Mouse (Mus musculus) embryonic facial prominence, embryonic 15.5 days (tissue): ENCODE measurements around the gene Faiml. TPM values are rescaled to one million over a fixed set of nuclear protein-coding genes. Genes with fewer than 3 reads are reported as not detected.

Experiments used
- ATAC-seq: fragments of 200-750 bp; cut with Nextera tagmentation; 2 replicates; pipeline ENCODE4 v1.8.0; 2017; ENCODE audit warnings: low read depth, moderate TSS enrichment; ENCODE audit not compliant: insufficient number of reproducible peaks, low FRiP score, low TSS enrichment
- H3K27ac ChIP-seq: fragments of 300-500 bp; sonication (generic); replicated peaks from 2 replicates; pipeline ENCODE4 v1.5.1; 2015; ENCODE audit warnings: mild to moderate bottlenecking, inconsistent platforms
- H3K27me3 ChIP-seq: fragments of 300-500 bp; sonication (generic); 2 replicates; pipeline ENCODE4 v1.6.1; 2015; ENCODE audit warnings: inconsistent platforms
- H3K36me3 ChIP-seq: fragments of 300-500 bp; sonication (generic); 2 replicates; pipeline ENCODE4 v1.6.1; 2015; ENCODE audit warnings: mild to moderate bottlenecking, inconsistent platforms
- H3K4me1 ChIP-seq: fragments of 300-500 bp; sonication (generic); 2 replicates; pipeline ENCODE4 v1.6.1; 2015; ENCODE audit warnings: inconsistent platforms
- H3K4me2 ChIP-seq: fragments of 300-500 bp; sonication (generic); replicated peaks from 2 replicates; pipeline ENCODE4 v1.6.1; 2015; ENCODE audit warnings: mild to moderate bottlenecking, inconsistent platforms
- H3K4me3 ChIP-seq: fragments of 300-500 bp; sonication (generic); replicated peaks from 2 replicates; pipeline ENCODE4 v1.5.1; 2015; ENCODE audit warnings: mild to moderate bottlenecking, inconsistent platforms
- H3K9ac ChIP-seq: fragments of 300-500 bp; sonication (generic); 2 replicates; pipeline ENCODE4 v1.6.1; 2015; ENCODE audit warnings: inconsistent platforms
- H3K9me3 ChIP-seq: fragments of 300-500 bp; sonication (generic); replicated peaks from 2 replicates; pipeline ENCODE4 v1.6.1; 2016; ENCODE audit warnings: inconsistent platforms
- WGBS: fragments of 180-500 bp; shearing (Covaris S2); methylation state at CpG from one replicate; pipeline ENCODE4 v1.1.7; 2015; 5-methylcytosine and 5-hydroxymethylcytosine counted together
- polyA plus RNA-seq: library from polyadenylated mRNA; unstranded; fragments of >200 nt; fragmentation: Nextera tagmentation; extraction: Ambion mirVana; gene quantifications from 2 replicates; pipeline ENCODE4 v1.2.1, GENCODE M21; 2015

The Faiml gene
- polyA plus RNA-seq, 1 experiment from 2014 or later: not detected

GRCm38 (mm10) chr9:99180272-99180671 is 56.8 kb downstream of the Faiml start:
- H3K9me3 ChIP-seq: no peaks in the 10 kb centered on the region
- no peaks in the 10 kb centered on the region for H3K36me3 ChIP-seq
- no peak overlapping the region for H3K4me2 ChIP-seq
- H3K27ac ChIP-seq: no peak overlapping the region
- WGBS: 59% methylated on average over 8 of the region's 8 CpGs
- H3K27me3 ChIP-seq: no peaks in the 10 kb centered on the region
- no peak overlapping the region for H3K4me3 ChIP-seq
- H3K4me1 ChIP-seq: 0 out of 2 replicates have a peak, but pooled peaks cover 2% of the 10 kb centered on the region
- ATAC-seq: no peak
- no peak overlapping the region for H3K9ac ChIP-seq

Other genes starting within 250 kb of the Faiml start
- not detected in 2 replicates for gene Gm1123, start 201.5 kb downstream of the Faiml start, polyA plus RNA-seq
- 1.3 and 1.6 TPM in 2 replicates for gene Pik3cb, start 96.6 kb downstream of the Faiml start, polyA plus RNA-seq
- 26.2 and 29.4 TPM in 2 replicates for gene Cep70, start 6.1 kb upstream of the Faiml start, polyA plus RNA-seq
- 1.7 and 2.5 TPM in 2 replicates for gene Esyt3, start 121.3 kb upstream of the Faiml start, polyA plus RNA-seq
- gene Mras, start 200.1 kb upstream of the Faiml start, polyA plus RNA-seq: 25.2 and 25.4 TPM in 2 replicates
- gene Nme9, start 214.2 kb upstream of the Faiml start, polyA plus RNA-seq: 6.2 and 11.2 TPM in 2 replicates